Mouse (Mus musculus) E14TG2a.4 (cell line): ENCODE measurements around the gene Smim5.

ENCODE experiments used
- H3K27me3 ChIP-seq: 2 replicates; pipeline ENCODE4 v1.6.1; 2014; ENCODE audit warnings: low read length, control low read depth; ENCODE audit not compliant: insufficient read depth
- H3K36me3 ChIP-seq: 2 replicates; pipeline ENCODE4 v1.6.1; 2014; ENCODE audit warnings: low read length, control low read depth; ENCODE audit not compliant: insufficient read depth
- H3K4me1 ChIP-seq: replicated peaks from 2 replicates; pipeline ENCODE4 v1.6.1; 2014; ENCODE audit warnings: low read depth, low read length, control low read depth
- H3K4me3 ChIP-seq: replicated peaks from 2 replicates; pipeline ENCODE4 v1.5.1; 2014; ENCODE audit warnings: mild to moderate bottlenecking, low read length
- H3K9me3 ChIP-seq: 2 replicates; pipeline ENCODE4 v1.6.1; 2014; ENCODE audit warnings: low read length, control low read depth
- CTCF ChIP-seq: conservative IDR thresholded peaks from 2 replicates; pipeline ENCODE4 v1.5.1; 2014; ENCODE audit warnings: low read length
- NANOG ChIP-seq: IDR thresholded peaks from 2 replicates; pipeline ENCODE4 v1.6.1; 2014; ENCODE audit warnings: borderline replicate concordance, low read length, mixed read lengths
- POU5F1 ChIP-seq: IDR thresholded peaks from 2 replicates; pipeline ENCODE4 v1.6.1; 2014; ENCODE audit warnings: low read length, borderline replicate concordance

Smim5 gene

DNA sequence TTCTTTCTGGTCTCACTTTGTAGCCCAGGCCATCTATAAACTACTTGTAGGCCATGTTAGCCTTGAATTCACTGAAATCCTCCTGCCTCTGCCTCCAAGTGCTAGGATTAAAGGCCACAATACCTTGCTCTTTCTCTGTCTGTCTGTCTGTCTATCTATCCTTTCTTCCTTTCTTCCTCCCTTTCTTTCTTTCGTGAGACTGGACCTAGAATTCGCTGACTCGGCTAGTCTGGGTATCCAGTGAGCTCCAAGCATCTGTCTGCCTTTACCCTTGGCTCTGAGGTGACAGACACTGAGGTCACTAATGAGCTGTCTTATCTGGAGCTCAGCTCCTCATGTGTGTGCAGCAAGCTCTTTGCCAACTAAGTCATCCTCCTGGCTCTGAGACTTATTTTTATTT lies 23.8 kb upstream of the Smim5 start:
- Histone ChIP-seq H3K9me3 (no peaks in the 10 kb centered on the region), H3K4me3 (no peak overlapping the region), H3K36me3 (no peaks in the 10 kb centered on the region), H3K27me3 (no peaks in the 10 kb centered on the region), H3K4me1 (peaks cover 19% of the 10 kb centered on the region)
- TF ChIP-seq CTCF (no peak), NANOG (no peak), POU5F1 (no peak)

DNA sequence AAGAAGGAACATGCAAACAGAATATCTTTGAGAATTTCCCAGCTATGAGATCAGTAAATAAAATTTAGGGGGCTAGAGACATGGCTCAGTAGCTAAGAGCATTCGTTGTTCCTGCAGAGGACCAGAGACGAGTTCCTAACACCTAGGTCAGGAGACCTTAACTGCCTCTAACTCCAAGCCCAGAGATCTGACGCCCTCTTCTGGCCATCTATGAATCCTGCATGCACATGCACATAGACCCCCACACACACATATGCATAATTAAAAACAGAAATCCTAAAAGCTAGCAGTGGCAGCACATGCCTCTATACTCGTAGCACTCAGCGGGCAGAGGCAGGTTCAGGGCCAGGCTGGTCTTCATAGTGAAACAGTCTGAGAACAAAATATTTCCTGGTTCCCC lies 23.3 kb upstream of the Smim5 start:
- Histone ChIP-seq H3K36me3 (no peaks in the 10 kb centered on the region), H3K9me3 (no peaks in the 10 kb centered on the region), H3K4me3 (no peak overlapping the region), H3K27me3 (no peaks in the 10 kb centered on the region), H3K4me1 (peaks cover 23% of the 10 kb centered on the region)
- TF ChIP-seq POU5F1 (no peak), CTCF (peak; percentile 54), NANOG (no peak)

DNA sequence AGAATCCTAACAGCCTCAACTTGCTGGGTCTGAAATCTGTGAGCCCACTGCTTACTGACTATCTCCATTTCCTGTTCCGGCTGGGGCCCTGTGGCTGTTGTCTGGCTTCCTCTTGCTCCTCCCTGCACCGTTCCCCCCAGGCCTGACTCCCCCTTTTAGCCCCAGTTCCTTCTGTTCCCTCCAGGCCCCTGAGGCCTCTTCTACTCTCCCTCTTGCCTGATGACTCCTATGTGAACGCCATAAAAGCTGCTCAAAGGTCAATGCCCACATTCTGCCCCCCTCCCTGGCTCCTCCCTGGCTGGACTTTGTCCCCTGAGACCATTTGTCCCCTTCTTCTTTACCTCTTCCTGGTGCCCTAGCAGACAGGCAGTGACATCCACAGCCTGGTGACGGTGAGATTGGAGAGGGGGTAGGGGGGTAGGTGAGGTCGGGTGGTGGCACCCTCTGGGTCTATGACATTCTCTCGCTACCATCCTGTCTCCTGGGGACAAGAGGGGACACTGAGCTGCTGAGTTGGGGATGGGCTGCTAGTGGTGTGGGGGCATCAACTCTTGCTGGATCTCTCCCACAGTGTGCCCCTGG lies 22.5 kb upstream of the Smim5 start:
- Histone ChIP-seq H3K36me3 (no peaks in the 10 kb centered on the region), H3K27me3 (peaks cover 3% of the 10 kb centered on the region; the same call in 1 of the 2 replicates), H3K4me3 (no peak overlapping the region), H3K4me1 (peaks cover 20% of the 10 kb centered on the region), H3K9me3 (no peaks in the 10 kb centered on the region)
- TF ChIP-seq CTCF: no peak
- TF ChIP-seq NANOG: no peak
- TF ChIP-seq POU5F1: no peak

DNA sequence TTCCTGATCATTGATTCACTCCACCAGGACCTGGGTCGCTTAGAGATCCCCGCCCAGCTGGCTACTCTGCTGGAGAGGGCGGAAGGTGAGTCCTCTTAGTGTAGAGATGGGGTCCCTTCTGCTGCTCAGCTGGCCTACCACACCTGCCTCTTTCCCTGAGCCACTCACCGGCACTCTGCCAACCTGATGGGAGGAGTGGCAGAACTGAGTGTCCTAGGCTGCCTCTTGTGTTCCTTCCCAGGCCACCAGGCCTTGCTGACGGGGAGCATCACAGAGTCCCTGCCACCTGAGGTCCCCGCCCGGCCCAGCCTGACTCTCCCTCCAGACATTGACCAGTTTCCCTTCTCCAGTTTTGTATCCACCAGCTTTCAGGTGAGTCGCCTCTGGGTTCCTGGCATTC lies 21.7 kb upstream of the Smim5 start:
- Histone ChIP-seq H3K9me3 (no peaks in the 10 kb centered on the region), H3K4me3 (no peak overlapping the region), H3K36me3 (no peaks in the 10 kb centered on the region), H3K4me1 (peaks cover 21% of the 10 kb centered on the region), H3K27me3 (peaks cover 10% of the 10 kb centered on the region)
- TF ChIP-seq NANOG (no peak), CTCF (no peak), POU5F1 (no peak)

DNA sequence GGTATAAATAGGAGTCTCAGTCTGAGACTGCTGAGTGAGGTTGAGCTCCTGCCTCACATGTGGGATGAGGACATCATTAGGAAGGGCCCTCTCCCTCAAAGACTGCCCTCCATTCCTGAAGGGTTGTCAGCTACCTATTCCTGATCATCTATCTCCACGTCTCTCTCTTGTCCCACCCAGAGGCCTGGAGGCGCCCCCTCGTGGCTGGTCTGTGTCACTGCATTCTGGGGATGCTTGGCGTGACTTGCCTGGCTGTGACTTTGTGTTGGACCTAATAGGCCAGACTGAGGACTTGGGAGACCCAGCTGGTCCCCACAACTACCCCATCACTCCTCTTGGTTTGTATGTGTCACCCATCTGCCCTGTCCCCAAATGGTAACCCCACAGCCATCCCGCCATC lies 18.8 kb upstream of the Smim5 start:
- TF ChIP-seq CTCF (peak; percentile 98), NANOG (no peak)
- Histone ChIP-seq H3K9me3 (no peaks in the 10 kb centered on the region), H3K36me3 (no peaks in the 10 kb centered on the region), H3K4me3 (no peak overlapping the region), H3K27me3 (peaks cover 24% of the 10 kb centered on the region), H3K4me1 (peaks cover 49% of the 10 kb centered on the region)

DNA sequence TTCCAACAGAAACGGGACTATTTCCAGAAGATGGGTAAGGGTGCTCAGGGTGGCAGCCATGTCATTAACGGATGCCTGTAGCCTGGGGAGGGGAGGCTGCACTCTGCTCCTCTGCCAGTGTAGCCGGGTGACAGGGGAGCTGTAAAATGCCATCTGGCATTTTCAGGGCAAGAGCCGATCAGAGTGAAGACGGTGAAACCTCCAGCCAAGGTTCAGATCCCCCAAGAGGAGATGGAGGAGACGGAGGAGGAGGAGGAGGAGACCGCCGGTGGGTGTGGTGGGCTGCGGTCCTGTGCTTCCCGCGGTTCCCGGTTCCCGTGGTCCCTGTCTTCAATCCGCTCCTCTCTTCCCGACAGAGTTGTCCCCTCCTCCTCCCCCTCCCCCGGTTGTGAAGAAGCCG lies 16.5 kb upstream of the Smim5 start:
- TF ChIP-seq NANOG: no peak
- no peak for TF ChIP-seq POU5F1
- no peak for TF ChIP-seq CTCF
- Histone ChIP-seq H3K36me3 (no peaks in the 10 kb centered on the region), H3K4me1 (peaks cover 59% of the 10 kb centered on the region), H3K9me3 (no peaks in the 10 kb centered on the region), H3K27me3 (peaks cover 24% of the 10 kb centered on the region), H3K4me3 (peak overlapping the region; percentile 70)

DNA sequence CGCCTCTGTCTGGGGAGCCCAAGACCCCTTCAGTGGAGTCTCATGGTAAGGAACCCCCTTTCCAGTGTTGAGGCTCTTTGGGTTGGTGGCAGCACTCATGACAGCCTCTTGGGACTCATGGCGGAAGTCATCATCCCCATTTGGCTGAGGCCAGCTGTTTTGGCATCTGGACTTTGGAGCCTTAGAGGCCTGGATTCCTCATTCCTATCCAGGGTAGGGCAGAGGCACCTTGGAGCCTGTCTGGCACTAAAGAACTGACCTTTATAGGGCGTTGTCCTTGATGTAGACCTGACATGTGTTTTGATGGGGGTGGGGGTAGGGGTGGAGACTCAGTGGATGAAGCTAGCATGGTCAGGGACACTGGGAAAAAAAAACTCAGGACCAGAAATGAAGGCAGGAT lies 15.4 kb upstream of the Smim5 start:
- peaks cover 63% of the 10 kb centered on the region for H3K4me1 ChIP-seq
- no peaks in the 10 kb centered on the region for H3K9me3 ChIP-seq
- TF ChIP-seq NANOG (no peak), POU5F1 (no peak), CTCF (no peak)
- H3K4me3 ChIP-seq: peak overlapping the region; percentile 70
- H3K36me3 ChIP-seq: no peaks in the 10 kb centered on the region
- peaks cover 24% of the 10 kb centered on the region for H3K27me3 ChIP-seq

DNA sequence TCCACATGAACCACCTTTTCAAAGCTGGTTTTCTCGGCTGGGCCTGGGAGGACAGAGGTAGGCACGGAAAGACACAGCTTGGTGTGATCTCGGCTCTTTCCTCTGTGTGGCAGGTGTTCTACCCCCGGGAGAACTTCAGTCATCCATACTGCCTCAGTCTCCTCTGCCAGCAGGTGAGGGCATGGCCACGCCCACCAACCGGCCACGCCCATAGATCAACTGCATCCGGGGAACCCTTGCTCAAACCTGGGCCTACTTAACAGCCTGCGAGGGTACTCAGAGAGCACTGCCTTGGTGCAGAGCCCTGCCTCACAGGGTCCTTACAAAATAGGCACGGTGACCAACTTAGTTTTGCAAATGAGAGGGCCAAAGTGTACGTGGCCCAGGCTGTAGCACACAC lies 14.5 kb upstream of the Smim5 start:
- H3K36me3 ChIP-seq: peaks cover 6% of the 10 kb centered on the region; the same call in 1 of the 2 replicates
- peaks cover 24% of the 10 kb centered on the region for H3K27me3 ChIP-seq
- peaks cover 54% of the 10 kb centered on the region for H3K4me1 ChIP-seq
- H3K4me3 ChIP-seq: peak overlapping the region; percentile 64
- no peaks in the 10 kb centered on the region for H3K9me3 ChIP-seq
- no peak for TF ChIP-seq POU5F1

DNA sequence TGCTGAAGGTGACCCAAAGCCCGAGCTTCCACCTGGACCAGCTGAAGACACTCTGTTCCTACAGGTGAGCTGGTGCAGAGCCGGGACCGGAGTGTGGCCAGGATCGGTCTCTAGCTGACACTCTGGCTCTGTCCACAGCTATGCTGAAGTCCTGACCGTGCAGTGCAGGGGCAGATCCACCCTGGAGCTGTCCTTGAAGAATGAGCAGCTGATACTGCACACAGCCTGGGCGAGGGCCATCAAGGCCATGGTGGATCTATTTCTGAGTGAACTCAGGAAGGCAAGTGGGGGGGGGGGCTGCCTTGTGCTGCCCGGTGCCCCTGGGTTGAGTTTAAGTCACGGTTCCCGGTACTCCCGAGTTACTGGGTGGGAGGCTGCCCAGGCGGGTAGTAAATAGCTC lies 13.3 kb upstream of the Smim5 start:
- Histone ChIP-seq H3K36me3 (peaks cover 13% of the 10 kb centered on the region; the same call in 1 of the 2 replicates), H3K27me3 (peaks cover 24% of the 10 kb centered on the region), H3K4me3 (no peak overlapping the region), H3K4me1 (peaks cover 56% of the 10 kb centered on the region), H3K9me3 (no peaks in the 10 kb centered on the region)
- TF ChIP-seq POU5F1 (no peak), CTCF (no peak)
